Mouse (Mus musculus): ENCODE measurements around the gene St8sia1. TPM values are rescaled to one million over a fixed set of nuclear protein-coding genes. Genes with fewer than 3 reads are reported as not detected.
A peak's percentile ranks its signal among the peaks of the same experiment; 100 is the strongest.

St8sia1 gene
- polyA plus RNA-seq, 1 experiment from 2014 or later: 2.3 TPM

DNA sequence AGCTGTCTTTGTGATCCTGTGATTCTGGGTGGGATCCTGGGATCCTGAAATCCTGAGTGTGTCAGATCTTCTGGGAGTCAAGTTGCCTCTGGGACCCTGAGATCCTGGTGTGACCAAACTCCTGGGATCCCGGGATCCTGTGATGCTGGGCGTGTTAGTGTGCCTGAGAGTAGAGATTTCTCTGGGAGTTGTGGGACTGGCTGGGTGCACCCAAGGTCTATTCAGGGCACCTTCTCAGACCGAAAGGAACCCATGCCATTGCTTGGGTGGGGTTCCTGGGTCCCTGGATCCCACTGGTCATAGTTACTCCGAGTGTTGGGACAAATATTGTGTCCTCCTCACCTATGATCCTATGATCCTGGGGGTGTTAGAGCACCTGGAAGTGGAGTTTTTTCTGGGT lies 120.2 kb downstream of the St8sia1 start:
- H3K9ac ChIP-seq (ENCODE audit: low read depth, low read length): no peak overlapping the region
- H3K4me2 ChIP-seq (ENCODE audit: low read length): no peak overlapping the region
- ATAC-seq (replicated peaks; ENCODE audit: low FRiP score, low read depth): no peak
- no peaks in the 10 kb centered on the region for H3K36me3 ChIP-seq (ENCODE audit: insufficient read depth, low read length)
- no peak for DNase-seq (ENCODE audit: low spot score)
- no peak for TF ChIP-seq CTCF (IDR thresholded peaks at IDR 0.05; ENCODE audit: low read depth)
- H3K4me1 ChIP-seq (replicated peaks; ENCODE audit: insufficient read depth, low read length): no peaks in the 10 kb centered on the region
- 88% methylated on average over 4 of the region's 4 CpGs for WGBS
- H3K9me3 ChIP-seq (replicated peaks; ENCODE audit: low read length): no peaks in the 10 kb centered on the region
- no peak overlapping the region for H3K27ac ChIP-seq
- H3K27me3 ChIP-seq (ENCODE audit: insufficient read depth, low read length): no peaks in the 10 kb centered on the region
- H3K4me3 ChIP-seq (replicated peaks; ENCODE audit: low read depth, low read length): no peak overlapping the region

DNA sequence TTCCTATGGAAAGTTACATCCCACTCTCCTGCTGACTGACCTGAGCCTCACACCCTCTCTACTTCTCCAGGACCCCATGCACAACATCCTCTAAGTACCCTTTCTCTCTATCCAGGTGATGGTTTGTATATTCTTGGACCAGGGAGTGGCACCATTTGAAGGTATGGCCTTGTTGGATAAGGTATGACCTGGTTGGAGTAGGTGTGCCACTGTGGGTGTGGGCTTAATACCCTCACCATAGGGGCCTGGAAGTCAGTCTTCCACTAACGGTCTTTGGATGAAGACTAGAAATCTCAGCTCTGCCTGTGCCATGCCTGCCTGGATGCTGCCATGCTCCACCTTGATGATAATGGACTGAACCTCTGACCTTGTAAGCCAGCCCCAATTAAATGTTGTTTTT lies 125.8 kb downstream of the St8sia1 start:
- Histone ChIP-seq H3K9ac (ENCODE audit: low read depth, low read length) (no peak overlapping the region), H3K4me2 (ENCODE audit: low read length) (no peak overlapping the region), H3K4me1 (replicated peaks; ENCODE audit: insufficient read depth, low read length) (no peaks in the 10 kb centered on the region), H3K9me3 (replicated peaks; ENCODE audit: low read length) (no peaks in the 10 kb centered on the region), H3K27me3 (ENCODE audit: insufficient read depth, low read length) (no peaks in the 10 kb centered on the region), H3K4me3 (replicated peaks; ENCODE audit: low read depth, low read length) (no peak overlapping the region), H3K27ac (no peak overlapping the region), H3K36me3 (ENCODE audit: insufficient read depth, low read length) (no peaks in the 10 kb centered on the region)
- DNase-seq (ENCODE audit: low spot score): no peak
- no peak for TF ChIP-seq CTCF (IDR thresholded peaks at IDR 0.05; ENCODE audit: low read depth)
- 100% methylated on average over 1 of the region's 1 CpGs for WGBS
- ATAC-seq (replicated peaks; ENCODE audit: low FRiP score, low read depth): no peak

DNA sequence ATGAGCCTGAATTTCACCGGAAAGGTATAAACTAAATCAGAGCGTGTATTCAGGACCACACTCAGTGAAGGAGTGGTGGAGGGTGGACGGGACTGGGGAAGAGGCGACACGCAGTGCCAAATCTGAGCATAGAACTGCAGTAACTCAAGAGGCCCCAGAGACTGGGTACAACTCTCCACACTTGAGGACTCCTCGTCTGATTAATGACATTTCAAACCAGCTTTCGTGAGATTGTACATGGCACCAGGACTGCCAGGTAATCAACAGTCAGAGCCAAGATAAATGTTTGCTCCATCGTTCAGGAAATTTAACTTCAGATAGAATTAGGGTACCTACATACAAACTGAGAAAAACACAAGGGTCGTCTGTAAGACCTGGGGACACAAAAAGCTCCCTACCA lies 126.9 kb downstream of the St8sia1 start:
- WGBS: 86% methylated on average over 9 of the region's 9 CpGs
- ATAC-seq (replicated peaks; ENCODE audit: low FRiP score, low read depth) (no peak), DNase-seq (ENCODE audit: low spot score) (no peak)
- no peaks in the 10 kb centered on the region for H3K27me3 ChIP-seq (ENCODE audit: insufficient read depth, low read length)
- no peak overlapping the region for H3K27ac ChIP-seq
- no peak overlapping the region for H3K4me3 ChIP-seq (replicated peaks; ENCODE audit: low read depth, low read length)
- no peaks in the 10 kb centered on the region for H3K4me1 ChIP-seq (replicated peaks; ENCODE audit: insufficient read depth, low read length)
- H3K36me3 ChIP-seq (ENCODE audit: insufficient read depth, low read length): no peaks in the 10 kb centered on the region
- TF ChIP-seq CTCF (IDR thresholded peaks at IDR 0.05; ENCODE audit: low read depth): no peak
- H3K9me3 ChIP-seq (replicated peaks; ENCODE audit: low read length): no peaks in the 10 kb centered on the region
- no peak overlapping the region for H3K9ac ChIP-seq (ENCODE audit: low read depth, low read length)
- no peak overlapping the region for H3K4me2 ChIP-seq (ENCODE audit: low read length)

DNA sequence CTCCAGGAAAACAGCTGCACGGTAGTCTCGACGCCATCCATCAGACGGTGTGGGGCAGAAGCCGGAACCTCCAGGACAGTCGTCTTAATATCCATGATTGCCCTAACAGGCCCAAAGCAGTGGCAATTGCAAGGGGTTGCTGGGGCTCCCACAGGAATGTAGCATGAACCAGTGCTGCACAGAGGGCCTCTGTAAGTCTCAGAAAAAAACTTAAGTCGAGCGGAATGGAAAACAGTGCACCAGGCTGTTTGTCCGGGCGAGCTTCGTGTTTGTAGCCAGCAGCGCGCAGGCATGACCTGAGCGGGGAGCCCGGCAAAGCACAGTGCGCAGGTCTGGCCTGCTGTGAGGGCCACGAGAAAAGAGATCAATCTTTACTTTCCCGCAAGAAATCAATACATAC lies 128.5 kb downstream of the St8sia1 start:
- Histone ChIP-seq H3K27ac (no peak overlapping the region), H3K36me3 (ENCODE audit: insufficient read depth, low read length) (no peaks in the 10 kb centered on the region), H3K4me1 (replicated peaks; ENCODE audit: insufficient read depth, low read length) (no peaks in the 10 kb centered on the region), H3K4me2 (ENCODE audit: low read length) (no peak overlapping the region), H3K4me3 (replicated peaks; ENCODE audit: low read depth, low read length) (no peak overlapping the region), H3K9me3 (replicated peaks; ENCODE audit: low read length) (no peaks in the 10 kb centered on the region), H3K9ac (ENCODE audit: low read depth, low read length) (no peak overlapping the region), H3K27me3 (ENCODE audit: insufficient read depth, low read length) (no peaks in the 10 kb centered on the region)
- WGBS: 78% methylated on average over 18 of the region's 18 CpGs
- DNase-seq (ENCODE audit: low spot score) (no peak), ATAC-seq (replicated peaks; ENCODE audit: low FRiP score, low read depth) (no peak)
- no peak for TF ChIP-seq CTCF (IDR thresholded peaks at IDR 0.05; ENCODE audit: low read depth)

DNA sequence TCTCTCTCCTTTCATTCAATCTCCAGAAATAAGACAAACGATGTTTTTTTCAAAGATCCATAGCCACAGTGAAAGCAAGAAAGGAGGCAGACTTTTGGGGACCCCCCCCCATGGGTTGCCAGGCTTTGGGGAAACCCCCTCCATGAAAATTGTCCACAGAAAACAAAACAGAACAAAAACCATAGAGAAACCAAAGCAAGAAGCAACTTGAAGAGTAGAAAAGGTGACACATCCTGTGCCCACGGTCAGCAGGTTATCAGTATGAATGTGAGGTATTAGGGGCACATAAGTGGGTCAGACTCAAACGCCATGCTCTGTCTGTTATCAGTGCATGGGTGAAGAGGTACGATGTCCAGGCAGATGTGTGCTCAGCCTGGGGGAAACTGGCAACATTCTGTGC lies 129.3 kb downstream of the St8sia1 start:
- no peak overlapping the region for H3K4me2 ChIP-seq (ENCODE audit: low read length)
- no peaks in the 10 kb centered on the region for H3K9me3 ChIP-seq (replicated peaks; ENCODE audit: low read length)
- H3K4me1 ChIP-seq (replicated peaks; ENCODE audit: insufficient read depth, low read length): no peaks in the 10 kb centered on the region
- ATAC-seq (replicated peaks; ENCODE audit: low FRiP score, low read depth): no peak
- no peak overlapping the region for H3K9ac ChIP-seq (ENCODE audit: low read depth, low read length)
- H3K36me3 ChIP-seq (ENCODE audit: insufficient read depth, low read length): no peaks in the 10 kb centered on the region
- H3K27me3 ChIP-seq (ENCODE audit: insufficient read depth, low read length): no peaks in the 10 kb centered on the region
- no peak overlapping the region for H3K4me3 ChIP-seq (replicated peaks; ENCODE audit: low read depth, low read length)
- 73% methylated on average over 4 of the region's 4 CpGs for WGBS
- no peak for TF ChIP-seq CTCF (IDR thresholded peaks at IDR 0.05; ENCODE audit: low read depth)
- no peak for DNase-seq (ENCODE audit: low spot score)
- no peak overlapping the region for H3K27ac ChIP-seq

DNA sequence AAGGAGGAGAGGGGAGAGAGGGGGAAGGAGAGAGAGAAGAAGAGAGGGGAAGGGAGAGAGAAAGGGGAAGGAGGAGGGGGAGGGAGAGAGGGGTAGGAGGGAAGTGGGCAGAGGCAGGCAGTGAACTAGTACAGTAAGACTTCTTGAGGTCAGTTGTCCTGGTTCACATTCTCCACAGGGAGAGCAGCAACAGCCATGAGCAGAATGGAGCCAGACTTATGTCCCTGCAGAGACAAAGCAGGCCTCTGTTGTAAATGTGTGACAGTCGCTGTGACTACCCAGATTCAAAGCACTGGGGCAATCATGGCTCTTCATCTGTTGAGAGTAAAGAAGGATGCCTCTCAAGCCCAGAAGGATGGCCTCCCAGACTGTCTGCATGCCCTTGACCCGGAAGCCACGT lies 132.5 kb downstream of the St8sia1 start:
- Histone ChIP-seq H3K36me3 (ENCODE audit: insufficient read depth, low read length) (no peaks in the 10 kb centered on the region), H3K4me1 (replicated peaks; ENCODE audit: insufficient read depth, low read length) (no peaks in the 10 kb centered on the region), H3K4me2 (ENCODE audit: low read length) (no peak overlapping the region), H3K9ac (ENCODE audit: low read depth, low read length) (no peak overlapping the region), H3K9me3 (replicated peaks; ENCODE audit: low read length) (no peaks in the 10 kb centered on the region), H3K27ac (no peak overlapping the region), H3K4me3 (replicated peaks; ENCODE audit: low read depth, low read length) (no peak overlapping the region), H3K27me3 (ENCODE audit: insufficient read depth, low read length) (no peaks in the 10 kb centered on the region)
- TF ChIP-seq CTCF (IDR thresholded peaks at IDR 0.05; ENCODE audit: low read depth): no peak
- 84% methylated on average over 3 of the region's 3 CpGs for WGBS
- no peak for ATAC-seq (replicated peaks; ENCODE audit: low FRiP score, low read depth)
- DNase-seq (ENCODE audit: low spot score): no peak

DNA sequence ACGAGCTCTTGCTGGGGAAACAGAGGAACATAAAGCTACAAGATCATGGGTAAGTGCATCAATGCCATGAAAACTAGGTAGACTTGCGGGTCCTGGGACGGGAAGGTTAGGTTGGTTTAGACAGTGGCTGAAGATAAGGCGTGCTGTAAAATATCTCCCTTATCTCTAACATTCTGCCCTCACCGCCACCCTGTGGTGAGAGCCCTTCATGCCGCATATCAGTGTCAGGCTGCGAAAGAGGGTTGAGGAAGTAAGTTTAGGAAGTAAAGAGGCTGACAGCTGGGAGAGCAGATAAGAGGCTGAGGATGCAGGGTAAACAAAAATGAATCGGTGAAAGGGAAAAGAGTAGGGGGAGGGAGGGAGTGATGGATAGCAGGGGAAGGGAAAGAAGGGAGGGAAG lies 133.0 kb downstream of the St8sia1 start:
- H3K4me3 ChIP-seq (replicated peaks; ENCODE audit: low read depth, low read length): no peak overlapping the region
- H3K4me2 ChIP-seq (ENCODE audit: low read length): no peak overlapping the region
- peak; percentile 50; the same call in 1 of the 2 replicates for TF ChIP-seq CTCF (IDR thresholded peaks at IDR 0.05; ENCODE audit: low read depth)
- WGBS: 39% methylated on average over 8 of the region's 8 CpGs
- no peaks in the 10 kb centered on the region for H3K36me3 ChIP-seq (ENCODE audit: insufficient read depth, low read length)
- DNase-seq (ENCODE audit: low spot score): no peak
- no peak for ATAC-seq (replicated peaks; ENCODE audit: low FRiP score, low read depth)
- no peaks in the 10 kb centered on the region for H3K27me3 ChIP-seq (ENCODE audit: insufficient read depth, low read length)
- H3K27ac ChIP-seq: no peak overlapping the region
- H3K9me3 ChIP-seq (replicated peaks; ENCODE audit: low read length): no peaks in the 10 kb centered on the region
- H3K9ac ChIP-seq (ENCODE audit: low read depth, low read length): no peak overlapping the region
- H3K4me1 ChIP-seq (replicated peaks; ENCODE audit: insufficient read depth, low read length): no peaks in the 10 kb centered on the region

All from kidney, postnatal 0 days (tissue).